Mouse (Mus musculus): Measurements from ENCODE around the gene Ifnl2. TPM values are rescaled to one million over a fixed set of nuclear protein-coding genes. Genes with fewer than 3 reads are reported as not detected.

The Ifnl2 gene
- total and polyA plus RNA-seq, 3 experiments = not detected

GRCm38 (mm10) chr7:28482854-28483253, 27.4 kb downstream of the Ifnl2 start:
- Histone ChIP-seq H3K79me2 (replicated peaks; ENCODE audit: control insufficient read depth, extremely low read depth, insufficient read depth, poor library complexity, severe bottlenecking) (no peaks in the 10 kb centered on the region), H3K4me1 (ENCODE audit: control insufficient read depth in 1 of 2, insufficient read depth in 2 of 2) (peaks cover 2 to 9% of the 10 kb centered on the region in 2 experiments), H3K4me2 (ENCODE audit: insufficient read depth, low read depth, poor library complexity, severe bottlenecking) (no peak overlapping the region), H3K9ac (ENCODE audit: insufficient read depth, low read depth) (no peak overlapping the region), H3K27ac (ENCODE audit: insufficient read depth, low read depth) (no peak overlapping the region), H3K36me3 (replicated peaks in 1 of 2; ENCODE audit: control insufficient read depth in 1 of 2, insufficient read depth in 1 of 2, low read length in 1 of 2) (no peaks in the 10 kb centered on the region), H3K9me3 (replicated peaks; ENCODE audit: low read length) (peaks cover 2% of the 10 kb centered on the region), H3K27me3 (replicated peaks) (peaks cover 33% of the 10 kb centered on the region), H3K4me3 (replicated peaks in 1 of 3; ENCODE audit: low read depth in 2 of 3, low read length in 2 of 3, poor library complexity in 1 of 3) (no peak overlapping the region)
- TF ChIP-seq TCF12 (IDR thresholded peaks at IDR 0.05; ENCODE audit: low read depth, low read length) (no peak), JUN (IDR thresholded peaks at IDR 0.05; ENCODE audit: insufficient read depth, low read depth, low read length) (no peak), MYC (IDR thresholded peaks at IDR 0.05; ENCODE audit: low read depth, low read length) (no peak), ZKSCAN1 (IDR thresholded peaks at IDR 0.05; ENCODE audit: borderline replicate concordance, low read depth, low read length) (no peak), CHD2 (IDR thresholded peaks at IDR 0.05; ENCODE audit: low read length) (no peak), IRF4 (IDR thresholded peaks at IDR 0.05; ENCODE audit: low read depth, low read length) (no peak), PAX5 (IDR thresholded peaks at IDR 0.05; ENCODE audit: low read length) (no peak), TBP (conservative IDR thresholded peaks at IDR 0.05; ENCODE audit: low read depth, low read length) (no peak), MAFK (IDR thresholded peaks at IDR 0.05; ENCODE audit: insufficient replicate concordance, low read length) (no peak), GABPA (IDR thresholded peaks at IDR 0.05; ENCODE audit: insufficient replicate concordance, low read depth, low read length) (no peak), E2F4 (IDR thresholded peaks at IDR 0.05; ENCODE audit: insufficient replicate concordance, low read depth, low read length) (no peak), SIN3A (IDR thresholded peaks at IDR 0.05; ENCODE audit: low read length) (no peak), RCOR1 (conservative IDR thresholded peaks at IDR 0.05; ENCODE audit: low read depth, low read length) (no peak), MAZ (IDR thresholded peaks at IDR 0.05; ENCODE audit: low read depth, low read length) (no peak), BHLHE40 (IDR thresholded peaks at IDR 0.05; ENCODE audit: low read depth, low read length) (no peak), UBTF (IDR thresholded peaks at IDR 0.05; ENCODE audit: low read depth, low read length) (no peak), MXI1 (IDR thresholded peaks at IDR 0.05; ENCODE audit: low read depth, low read length) (no peak)
- in situ Hi-C loops (cut with MboI; ENCODE audit: low pct_ligation_motif_present, low pct_unique_long_range_greater_than_20kb, low sequenced_read_pairs) = no loop called here
- dilution Hi-C loops (cut with MboI; ENCODE audit: extremely low pct_ligation_motif_present, extremely low pct_unique_long_range_greater_than_20kb, low sequenced_read_pairs) = no loop called here
- DNase-seq (ENCODE audit: extremely low read depth) = no peak

GRCm38 (mm10) chr7:28478854-28479253, 31.4 kb downstream of the Ifnl2 start:
- Histone ChIP-seq H3K27me3 (replicated peaks) (peaks cover 13% of the 10 kb centered on the region), H3K4me3 (replicated peaks in 1 of 3; ENCODE audit: low read depth in 2 of 3, low read length in 2 of 3, poor library complexity in 1 of 3) (no peak overlapping the region), H3K27ac (ENCODE audit: insufficient read depth, low read depth) (no peak overlapping the region), H3K9ac (ENCODE audit: insufficient read depth, low read depth) (no peak overlapping the region), H3K79me2 (replicated peaks; ENCODE audit: control insufficient read depth, extremely low read depth, insufficient read depth, poor library complexity, severe bottlenecking) (no peaks in the 10 kb centered on the region), H3K9me3 (replicated peaks; ENCODE audit: low read length) (peaks cover 2% of the 10 kb centered on the region), H3K4me1 (ENCODE audit: control insufficient read depth in 1 of 2, insufficient read depth in 2 of 2) (peaks cover 9 to 15% of the 10 kb centered on the region in 2 experiments; a peak in 3 of 4 replicates), H3K4me2 (ENCODE audit: insufficient read depth, low read depth, poor library complexity, severe bottlenecking) (no peak overlapping the region), H3K36me3 (replicated peaks in 1 of 2; ENCODE audit: control insufficient read depth in 1 of 2, insufficient read depth in 1 of 2, low read length in 1 of 2) (no peaks in the 10 kb centered on the region)
- no peak for DNase-seq (ENCODE audit: extremely low read depth)
- no peak for TF ChIP-seq GABPA (IDR thresholded peaks at IDR 0.05; ENCODE audit: insufficient replicate concordance, low read depth, low read length)
- no peak for TF ChIP-seq PAX5 (IDR thresholded peaks at IDR 0.05; ENCODE audit: low read length)
- no peak for TF ChIP-seq USF2 (conservative IDR thresholded peaks at IDR 0.05; ENCODE audit: low read depth, low read length)
- TF ChIP-seq TCF12 (IDR thresholded peaks at IDR 0.05; ENCODE audit: low read depth, low read length) = no peak
- TF ChIP-seq UBTF (IDR thresholded peaks at IDR 0.05; ENCODE audit: low read depth, low read length) = no peak
- in situ Hi-C loops (cut with MboI; ENCODE audit: low pct_ligation_motif_present, low pct_unique_long_range_greater_than_20kb, low sequenced_read_pairs) (no loop called here), dilution Hi-C loops (cut with MboI; ENCODE audit: extremely low pct_ligation_motif_present, extremely low pct_unique_long_range_greater_than_20kb, low sequenced_read_pairs) (no loop called here)
